Mouse (Mus musculus): ENCODE results near the gene Stard13.
A peak's percentile ranks its signal among the peaks of the same experiment; 100 is the strongest.

Stard13 gene

DNA sequence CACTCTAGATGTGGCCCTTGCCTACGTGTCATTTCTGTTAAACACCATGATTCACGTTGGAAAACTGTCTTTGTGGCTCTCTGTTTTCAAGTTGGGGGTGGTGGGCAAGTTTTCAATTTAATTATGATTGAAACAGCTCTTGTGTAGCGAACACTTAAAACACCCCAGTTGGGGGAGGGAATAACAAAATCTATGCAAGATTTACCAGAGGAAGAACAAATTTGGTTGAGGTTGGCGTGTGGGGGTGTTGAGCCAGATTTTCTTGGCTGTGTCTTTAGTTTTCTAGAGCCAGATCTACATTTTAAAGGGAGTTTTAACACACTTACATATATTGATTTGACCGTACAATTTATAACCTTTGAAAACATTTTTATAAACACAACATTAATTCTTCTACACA is 173.9 kb downstream of the Stard13 start:
- DNase-seq (ENCODE audit: low read depth, low spot score): peak; percentile 86

DNA sequence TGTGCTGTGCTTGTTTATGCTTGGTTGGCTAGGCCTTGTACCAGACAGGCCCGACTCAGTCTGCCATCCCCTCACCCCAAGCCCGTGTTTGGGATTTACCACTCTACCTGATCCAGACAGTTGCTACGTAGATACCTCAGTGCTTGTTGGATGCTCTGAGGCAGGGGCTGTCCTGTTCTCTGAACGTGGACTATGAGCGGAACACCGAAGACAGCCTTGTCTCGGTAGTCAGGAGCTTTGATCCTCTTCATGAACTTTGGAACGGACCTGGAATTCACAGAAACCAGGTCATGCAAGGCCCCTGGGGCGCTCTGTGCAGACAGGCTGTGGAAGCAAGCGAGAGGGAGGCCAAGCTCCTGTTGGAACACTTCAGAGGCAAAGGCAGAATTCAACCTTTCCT is 174.3 kb downstream of the Stard13 start:
- DNase-seq (ENCODE audit: low read depth, low spot score): no peak

DNA sequence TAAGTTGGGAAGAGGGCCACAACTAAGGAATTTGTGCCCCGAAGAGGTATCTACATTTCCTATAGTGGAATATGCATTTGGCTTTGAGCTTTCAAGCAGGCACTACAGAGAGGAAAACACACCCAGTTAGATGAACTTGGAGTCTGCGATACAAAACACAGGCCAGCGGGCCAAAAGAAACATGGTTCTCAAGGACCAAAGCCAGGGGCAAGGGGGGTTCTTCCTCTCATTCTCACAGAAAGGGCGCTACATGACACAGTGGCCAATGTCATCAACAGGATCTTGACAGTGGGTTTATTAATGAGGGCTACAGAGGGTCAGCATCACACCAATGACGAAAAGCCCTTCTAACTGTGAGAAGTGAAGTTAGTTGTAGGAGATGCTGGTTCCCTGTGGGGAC is 175.9 kb downstream of the Stard13 start:
- DNase-seq (ENCODE audit: low read depth, low spot score): no peak

DNA sequence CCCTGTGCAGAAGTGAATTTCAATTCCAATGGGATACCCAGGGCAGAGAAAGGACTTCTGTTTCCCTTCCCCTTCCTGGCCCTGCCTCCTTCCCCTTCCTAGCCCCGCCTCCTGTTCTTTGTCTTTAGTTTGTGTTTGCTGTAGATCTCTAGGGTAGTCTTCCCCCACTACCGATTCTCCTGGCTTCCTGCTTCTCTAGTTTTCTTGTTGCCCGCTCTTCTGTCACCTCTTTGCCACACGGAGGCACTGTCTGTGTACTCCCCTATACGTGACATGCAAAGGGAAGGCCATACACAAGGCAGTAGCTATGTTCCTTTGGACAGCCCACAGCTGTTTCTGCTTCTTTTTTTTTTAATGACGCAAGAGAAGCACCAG is 176.7 kb downstream of the Stard13 start:
- no peak for DNase-seq (ENCODE audit: low read depth, low spot score)

DNA sequence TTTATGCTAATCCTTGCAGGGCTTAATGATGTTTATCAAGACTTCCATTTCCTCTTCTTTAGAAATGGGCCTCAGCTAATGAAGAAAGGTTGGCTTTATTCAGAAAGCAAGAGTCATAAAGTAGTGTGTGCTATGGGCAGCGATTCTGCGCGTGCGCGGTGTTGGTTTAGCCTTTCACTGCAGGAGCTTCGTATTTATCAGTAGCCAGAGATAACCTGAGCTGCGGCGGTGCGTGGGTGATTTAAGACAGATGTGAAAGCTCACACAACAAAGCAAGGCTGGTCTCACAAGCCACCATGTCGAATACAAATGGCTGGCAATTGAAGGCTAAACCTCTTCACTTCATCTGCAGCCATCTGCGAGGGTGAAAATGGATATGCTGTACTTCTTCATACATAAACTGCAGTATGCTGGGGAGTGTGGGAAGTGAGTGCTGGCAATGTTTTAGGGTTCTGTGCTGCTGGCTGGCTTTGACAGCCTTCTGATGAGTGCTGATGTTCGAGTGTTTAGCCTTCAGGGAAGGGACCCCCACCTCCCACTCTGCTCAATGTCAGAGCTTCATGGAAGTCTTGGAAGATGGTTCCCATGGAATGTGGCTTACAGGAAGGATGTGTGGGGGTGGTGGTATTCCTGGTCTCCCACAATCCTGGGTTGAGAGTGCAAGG is 177.2 kb downstream of the Stard13 start:
- DNase-seq (ENCODE audit: low read depth, low spot score): peak; percentile 64

DNA sequence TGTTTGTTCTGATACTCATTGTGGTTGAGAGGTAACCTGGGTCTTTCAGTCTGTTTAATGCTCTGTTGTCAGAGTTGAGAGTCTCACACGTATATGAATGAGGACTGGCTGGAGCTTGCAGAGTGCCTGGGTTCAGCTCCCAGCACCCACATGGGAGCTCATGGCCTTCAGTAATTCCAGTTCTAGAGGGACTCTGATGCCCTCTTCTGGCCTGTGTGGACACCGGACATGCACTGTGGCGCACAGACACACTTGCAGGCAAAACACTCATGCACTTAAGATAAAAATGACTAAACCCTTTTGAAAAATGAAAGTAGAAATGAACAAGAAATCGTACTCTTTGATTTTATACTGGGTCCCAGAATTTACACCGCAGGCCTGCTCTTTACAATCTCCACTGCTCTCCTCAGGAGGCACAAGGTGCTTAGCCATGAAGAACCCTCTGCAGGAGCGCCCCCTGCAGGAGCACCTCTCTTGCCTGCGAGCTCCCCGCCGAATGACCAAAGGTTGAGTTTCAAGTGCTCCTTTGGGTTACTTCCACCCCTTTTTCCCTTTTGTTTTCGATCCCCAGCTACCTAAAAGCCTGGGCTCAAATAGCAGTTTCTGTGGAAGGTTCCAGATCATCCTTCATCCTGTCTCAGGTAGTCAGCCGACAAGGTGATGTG is 178.1 kb downstream of the Stard13 start:
- no peak for DNase-seq (ENCODE audit: low read depth, low spot score)

DNA sequence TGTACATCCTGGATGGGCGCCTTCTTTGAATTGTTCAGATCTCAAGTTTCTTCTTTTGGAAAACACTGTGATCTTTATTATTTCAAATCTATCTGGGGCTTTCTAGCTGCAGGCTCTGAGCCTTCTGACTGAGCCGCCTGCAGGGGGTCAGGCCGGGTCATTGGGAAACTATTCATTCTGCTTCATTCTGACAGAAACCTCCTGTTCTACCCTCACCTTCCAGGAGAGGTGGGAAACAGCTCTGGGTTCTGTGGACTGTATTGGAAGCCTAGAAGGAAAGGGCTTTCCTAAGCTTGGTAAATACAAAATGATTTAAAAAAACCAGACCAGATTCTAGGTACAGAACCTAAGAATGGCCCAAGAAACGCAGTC is 178.9 kb downstream of the Stard13 start:
- DNase-seq (ENCODE audit: low read depth, low spot score): no peak

DNA sequence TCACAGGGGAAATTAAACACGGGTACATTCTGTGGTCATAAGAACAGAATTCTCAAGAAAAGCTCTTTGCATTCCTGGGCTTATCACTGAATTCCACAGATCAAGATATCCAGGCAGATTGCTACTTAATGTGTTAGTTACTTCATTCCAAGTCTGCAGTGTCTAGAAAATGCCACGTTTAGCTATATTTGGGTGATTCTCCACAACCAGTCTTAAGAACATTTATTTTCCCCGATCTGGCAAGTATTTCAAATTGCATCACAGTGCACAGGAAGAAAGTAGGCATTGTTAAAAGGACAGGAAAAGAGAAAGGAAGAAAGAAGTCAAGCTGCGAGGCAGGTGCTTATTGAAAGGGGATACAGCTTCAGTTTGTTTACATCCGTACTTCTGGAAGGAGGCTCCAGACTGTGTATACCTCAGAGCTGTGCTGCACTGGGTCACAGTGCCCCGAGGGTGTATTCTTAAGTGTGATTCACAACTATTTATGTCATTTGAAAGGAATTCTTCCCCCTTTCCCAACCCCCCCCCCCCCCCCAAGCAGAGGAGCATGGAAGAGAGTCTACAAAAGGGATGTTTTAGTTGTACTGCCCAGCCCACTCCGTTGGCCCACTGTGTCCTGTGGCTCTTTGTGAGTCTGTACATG is 179.4 kb downstream of the Stard13 start:
- DNase-seq (ENCODE audit: low read depth, low spot score): peak; percentile 75

DNA sequence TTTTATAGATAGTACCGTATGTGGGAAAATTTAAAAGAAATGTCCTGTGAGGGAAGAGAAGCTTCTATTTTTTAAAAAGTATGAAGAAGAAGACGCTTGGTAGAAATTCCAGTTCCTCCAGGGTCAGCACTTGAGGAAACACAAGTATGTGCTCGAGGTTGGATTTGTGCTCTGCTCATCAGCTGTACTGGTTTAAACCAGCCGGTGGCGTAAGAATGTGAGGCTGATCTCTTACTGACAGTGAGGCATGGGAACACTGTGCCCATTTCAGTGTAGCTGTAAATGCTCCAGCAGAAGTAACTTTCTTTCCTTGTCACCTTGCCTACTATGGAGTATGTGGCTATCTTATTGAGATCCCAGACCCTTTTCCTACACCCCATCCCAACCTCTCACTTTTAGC is 180.4 kb downstream of the Stard13 start:
- no peak for DNase-seq (ENCODE audit: low read depth, low spot score)

DNA sequence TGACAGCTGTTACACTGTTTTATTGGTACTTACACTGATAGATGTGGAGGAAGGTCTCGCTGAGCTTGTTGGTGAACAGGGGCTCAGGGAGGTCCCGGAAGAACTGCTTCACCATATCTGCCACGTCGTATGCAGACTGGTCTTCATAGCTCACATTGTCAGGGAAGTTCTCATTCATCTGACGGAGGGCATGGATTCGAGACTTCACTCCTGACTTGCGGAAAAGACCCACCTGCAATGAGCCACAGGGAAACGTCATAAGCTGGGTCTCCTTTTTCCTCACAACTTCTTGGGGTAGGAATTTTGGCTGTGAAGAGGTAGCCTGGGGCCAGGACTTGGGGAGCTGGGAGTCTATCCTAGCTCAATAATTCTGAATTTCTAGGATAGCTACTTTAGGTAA is 181.3 kb downstream of the Stard13 start:
- no peak for DNase-seq (ENCODE audit: low read depth, low spot score)

DNA sequence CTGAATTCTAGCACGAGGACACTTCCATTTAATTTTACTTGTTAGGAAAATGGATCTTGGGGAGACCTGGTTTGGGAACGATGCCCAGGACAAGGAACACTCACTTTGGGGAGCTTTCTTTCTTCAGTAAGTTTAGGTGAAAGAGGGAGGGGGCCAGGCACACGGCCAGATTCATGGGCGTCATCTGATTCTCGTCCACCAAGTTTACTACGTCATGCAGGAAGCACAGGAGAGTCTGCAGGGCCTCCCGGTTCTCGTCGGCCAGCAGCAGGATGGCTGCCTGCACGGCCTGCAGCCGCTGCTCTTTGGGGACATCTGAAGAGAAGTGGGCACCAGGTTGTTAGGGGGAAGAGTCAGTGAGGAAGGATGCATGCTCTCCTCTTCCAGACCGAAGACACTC is 186.1 kb downstream of the Stard13 start:
- no peak for DNase-seq (ENCODE audit: low read depth, low spot score)

DNA sequence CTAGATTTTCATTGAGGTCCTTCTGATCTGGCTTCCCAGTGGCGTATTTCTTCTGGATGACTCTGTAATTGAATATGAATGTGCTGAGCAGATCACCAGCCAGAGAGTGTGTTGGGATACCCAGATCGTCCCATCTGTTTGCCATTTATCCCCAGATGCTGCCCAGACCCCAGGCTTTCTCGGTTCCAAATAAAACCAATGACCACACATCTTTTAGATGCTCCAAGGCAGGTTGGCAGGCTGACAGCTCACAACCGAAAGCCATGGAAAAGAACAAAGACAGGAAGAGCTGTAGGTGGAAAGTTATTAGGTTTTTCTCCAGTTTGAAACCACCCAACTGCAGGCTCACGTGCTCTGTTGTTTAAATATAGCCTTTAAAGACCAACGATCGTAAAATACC is 186.7 kb downstream of the Stard13 start:
- DNase-seq (ENCODE audit: low read depth, low spot score): no peak

DNA sequence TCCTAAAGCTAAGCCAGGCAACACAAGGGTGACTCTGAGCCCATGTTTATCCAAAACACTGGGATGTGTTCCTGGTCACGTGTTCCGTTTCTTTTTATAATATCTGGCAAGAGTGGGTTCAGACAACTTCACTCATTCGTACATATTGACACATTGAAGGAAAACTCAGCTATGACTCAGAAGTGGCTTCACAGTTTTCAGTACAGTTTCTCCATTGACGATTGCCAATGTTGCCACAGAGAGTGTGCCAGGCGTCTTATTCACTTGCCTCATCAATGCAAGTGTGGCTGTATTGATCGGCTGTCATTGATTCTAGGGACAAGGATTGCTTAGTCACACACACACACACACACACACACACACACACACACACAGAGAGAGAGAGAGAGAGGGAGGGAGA is 187.5 kb downstream of the Stard13 start:
- DNase-seq (ENCODE audit: low read depth, low spot score): no peak

DNA sequence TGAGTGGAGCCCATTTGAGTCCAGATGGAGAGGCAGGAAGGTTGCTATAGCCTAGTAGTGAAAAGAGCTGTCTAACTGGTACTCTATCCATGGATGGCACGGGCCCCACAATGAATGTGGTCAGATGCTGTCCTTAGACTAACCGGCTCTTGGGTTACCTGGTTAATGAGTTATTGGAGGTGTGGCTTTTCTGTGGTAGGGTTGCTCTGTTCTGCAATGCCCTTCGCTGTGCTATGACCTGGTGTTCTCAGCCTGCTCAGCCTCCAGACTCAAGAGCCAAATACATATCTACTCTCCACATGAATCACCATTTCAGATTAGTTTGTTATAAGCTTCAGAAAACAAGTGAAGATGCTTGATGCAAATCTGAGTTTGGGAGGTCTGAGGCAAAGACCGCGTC is 190.7 kb downstream of the Stard13 start:
- DNase-seq (ENCODE audit: low read depth, low spot score): no peak

DNA sequence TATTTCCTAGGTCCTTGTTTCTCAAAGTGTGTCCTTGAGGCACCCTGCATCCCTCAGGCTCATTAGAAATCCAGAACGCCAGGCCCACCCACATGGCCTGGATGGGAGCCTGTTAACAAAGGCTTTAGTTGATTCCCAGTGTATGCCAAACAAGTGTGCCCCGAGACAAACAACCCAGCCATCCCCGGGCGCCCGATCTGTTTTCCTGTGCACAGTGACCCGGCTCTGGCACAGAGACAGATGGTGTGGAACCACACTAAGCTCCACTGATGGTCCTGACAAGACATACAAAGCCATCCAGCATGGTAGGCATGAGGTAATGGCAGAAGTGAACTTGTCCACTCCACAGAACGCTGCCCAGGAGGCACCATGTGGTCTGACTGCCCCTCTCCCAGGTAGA is 195.8 kb downstream of the Stard13 start:
- no peak for DNase-seq (ENCODE audit: low read depth, low spot score)

DNA sequence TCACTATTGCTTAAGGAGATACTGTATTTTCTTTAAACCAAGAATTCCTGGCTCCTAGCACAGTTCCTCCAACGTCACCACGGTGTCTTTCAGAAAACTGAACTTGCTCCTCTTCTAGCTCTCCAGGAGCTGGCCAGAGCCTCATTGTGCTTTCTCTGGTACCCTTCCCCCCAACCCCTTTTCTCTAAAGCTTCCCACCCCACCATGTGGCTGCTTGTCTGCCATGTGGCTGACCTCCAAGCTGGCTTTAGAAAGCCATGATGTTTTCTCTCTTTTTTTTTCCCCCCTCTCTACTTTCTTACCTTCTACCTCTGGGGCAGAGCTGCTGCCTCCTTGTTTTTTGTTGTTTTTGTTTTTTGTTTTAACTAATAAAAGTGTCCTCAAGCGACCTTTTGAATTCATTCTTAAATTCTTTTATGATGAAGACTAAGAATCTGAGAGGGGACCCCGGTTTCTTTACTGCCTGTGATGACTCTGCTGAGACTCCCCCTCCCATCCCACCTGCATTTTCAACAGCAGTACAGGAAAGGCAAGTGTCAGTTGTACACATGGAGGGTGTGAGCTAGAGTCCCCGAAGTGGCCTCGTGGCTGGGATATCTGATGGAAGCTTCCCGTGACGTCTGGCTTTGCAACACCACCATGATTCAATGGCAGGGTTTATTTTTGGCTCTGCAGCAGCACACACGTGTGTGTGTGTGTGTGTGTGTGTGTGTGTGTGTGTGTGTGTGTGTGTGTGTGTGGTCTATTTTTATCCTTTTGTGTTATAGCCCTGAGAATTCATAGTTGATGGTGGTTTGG is 198.7 kb downstream of the Stard13 start:
- no peak for DNase-seq (ENCODE audit: low read depth, low spot score)

DNA sequence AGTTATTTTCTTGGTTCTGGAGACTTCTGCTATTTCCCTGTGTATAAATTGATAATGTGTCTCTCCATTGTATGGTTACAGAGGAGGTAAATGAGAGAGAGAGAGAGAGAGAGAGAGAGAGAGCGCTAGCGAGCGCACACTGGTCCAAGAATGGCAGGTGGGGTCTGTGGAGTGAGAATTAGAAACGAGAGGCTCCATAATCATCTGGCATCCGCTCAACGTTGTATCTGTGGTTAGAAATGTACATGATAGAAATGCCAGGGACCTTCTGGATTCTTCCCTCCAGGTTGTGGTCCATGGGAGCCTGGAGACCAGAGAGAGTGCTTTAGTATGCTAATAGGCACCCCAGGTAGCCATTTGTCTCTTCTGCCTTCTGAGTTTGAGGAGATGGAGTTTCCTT is 204.7 kb downstream of the Stard13 start:
- DNase-seq (ENCODE audit: low read depth, low spot score): no peak

DNA sequence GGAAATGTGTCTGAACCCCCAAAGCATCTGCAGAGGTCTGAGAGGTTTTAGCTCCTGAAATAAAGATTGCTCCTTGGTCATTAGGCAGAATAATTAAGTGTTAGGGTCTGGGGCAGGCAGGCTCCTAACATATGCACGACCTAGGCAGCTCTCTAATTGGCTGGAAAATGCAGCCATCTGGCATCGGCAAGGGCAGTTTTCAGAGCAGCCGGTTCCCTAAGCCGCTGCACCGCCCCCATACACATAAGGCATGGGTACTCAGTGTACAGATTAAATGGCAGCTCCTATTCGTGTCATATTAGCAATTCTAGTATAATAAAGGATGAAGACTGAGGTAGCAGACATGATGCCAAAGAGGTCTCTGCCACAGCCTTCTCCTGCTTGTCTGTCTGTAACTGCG is 206.5 kb downstream of the Stard13 start:
- DNase-seq (ENCODE audit: low read depth, low spot score): no peak

DNA sequence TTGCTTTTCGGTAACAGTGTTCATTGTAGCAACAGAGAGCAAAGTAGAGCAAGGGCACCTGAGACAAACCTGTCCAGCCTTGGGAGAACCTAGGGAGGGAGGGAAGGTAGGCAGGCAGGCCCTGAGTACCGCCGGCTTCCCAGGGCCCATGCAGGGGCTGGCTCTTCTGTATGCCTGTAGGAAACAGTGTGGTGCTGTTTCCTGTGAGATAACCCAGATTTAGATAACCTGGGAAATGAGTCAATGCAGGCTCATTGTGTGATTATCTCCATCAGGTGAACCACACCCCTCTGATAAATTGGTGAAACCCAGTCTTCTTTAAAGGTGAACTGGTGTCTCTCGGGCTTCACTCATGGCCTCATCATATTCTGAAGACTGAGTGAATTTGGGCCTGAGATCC is 207.6 kb downstream of the Stard13 start:
- no peak for DNase-seq (ENCODE audit: low read depth, low spot score)

DNA sequence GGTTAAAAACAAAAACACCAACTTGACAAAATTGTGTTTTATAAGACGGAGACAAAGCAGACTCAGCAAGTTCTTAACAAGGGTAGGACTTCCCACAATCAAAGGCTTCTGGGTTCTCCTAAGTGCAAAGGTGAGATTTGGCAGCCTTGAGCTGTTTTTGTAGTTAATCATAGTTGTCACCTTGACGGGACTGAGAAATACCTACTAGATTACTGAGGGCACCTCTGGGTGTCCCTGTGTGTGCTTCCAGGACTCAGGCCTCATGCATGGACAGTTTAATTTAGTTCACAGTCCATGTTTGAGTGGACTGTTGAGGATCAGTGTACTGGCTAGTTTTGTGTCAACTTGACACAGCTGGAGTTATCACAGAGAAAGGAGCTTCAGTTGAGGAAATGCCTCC is 209.2 kb downstream of the Stard13 start:
- no peak for DNase-seq (ENCODE audit: low read depth, low spot score)

DNA sequence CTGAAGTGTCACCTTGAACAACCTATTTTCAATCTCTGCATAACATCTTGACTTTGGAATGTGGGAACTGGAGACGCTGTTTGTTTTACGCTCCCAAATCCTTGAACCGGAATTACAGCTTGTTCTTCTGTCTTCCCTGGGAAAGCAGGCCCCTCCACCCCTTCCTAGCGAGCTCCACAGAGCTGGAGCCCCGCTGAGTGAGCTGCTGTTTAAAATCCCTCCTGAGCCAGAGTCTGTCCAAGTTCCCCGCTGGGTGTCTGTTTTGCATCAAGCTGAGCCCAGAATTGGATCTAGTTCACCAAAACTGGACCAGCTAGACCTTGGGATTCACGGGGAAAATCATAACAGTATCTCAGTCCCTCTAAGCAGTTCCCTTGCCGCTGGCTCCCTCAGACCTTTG is 210.2 kb downstream of the Stard13 start:
- DNase-seq (ENCODE audit: low read depth, low spot score): no peak

DNA sequence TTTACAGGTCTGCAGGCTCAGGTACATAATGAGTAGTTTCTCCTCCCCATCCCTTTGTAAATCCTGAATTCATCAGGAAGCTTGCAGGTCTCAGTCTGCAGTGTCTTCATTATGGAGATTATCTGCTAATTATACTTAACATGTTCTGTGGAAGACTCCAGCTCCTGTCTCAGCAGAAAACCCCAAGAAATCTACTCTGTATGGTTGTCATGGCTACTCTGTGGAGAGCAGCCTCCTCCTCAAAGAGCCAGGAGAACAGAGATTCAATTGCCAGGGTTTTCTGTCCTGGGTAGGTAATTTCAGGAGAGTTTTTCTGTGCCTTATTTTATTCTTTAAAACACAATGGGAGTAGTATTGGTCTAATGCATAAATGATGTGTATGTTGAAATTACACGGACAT is 210.7 kb downstream of the Stard13 start:
- DNase-seq (ENCODE audit: low read depth, low spot score): peak; percentile 79

DNA sequence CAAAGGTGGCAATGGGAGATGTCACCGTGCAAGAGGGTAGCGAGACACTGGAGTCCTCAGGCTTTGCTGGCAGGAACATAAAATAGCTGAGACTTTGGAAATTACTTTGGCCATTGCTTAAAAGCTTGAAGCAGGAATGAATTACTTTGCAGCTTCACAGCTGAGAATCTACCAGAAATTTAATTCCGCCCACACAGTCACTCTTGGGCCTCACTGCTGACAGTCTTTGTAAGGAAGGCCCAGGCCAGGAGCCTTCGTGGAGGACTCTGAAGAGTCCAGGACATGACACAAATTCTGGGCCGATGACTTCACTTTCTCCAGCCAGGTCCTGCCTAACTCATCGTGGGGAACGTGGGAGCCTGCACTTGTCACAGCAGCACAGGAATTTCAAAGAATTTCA is 211.6 kb downstream of the Stard13 start:
- no peak for DNase-seq (ENCODE audit: low read depth, low spot score)

All from telencephalon, adult 2 months (tissue).